Mouse (Mus musculus): ENCODE results near the gene Oser1. TPM values are rescaled to one million over a fixed set of nuclear protein-coding genes. Genes with fewer than 3 reads are reported as not detected.

The Oser1 gene
- 89.2 and 91.9 TPM in 2 replicates for polyA plus RNA-seq (2014; fragmentation: Nextera tagmentation; extraction: Ambion mirVana)

DNA sequence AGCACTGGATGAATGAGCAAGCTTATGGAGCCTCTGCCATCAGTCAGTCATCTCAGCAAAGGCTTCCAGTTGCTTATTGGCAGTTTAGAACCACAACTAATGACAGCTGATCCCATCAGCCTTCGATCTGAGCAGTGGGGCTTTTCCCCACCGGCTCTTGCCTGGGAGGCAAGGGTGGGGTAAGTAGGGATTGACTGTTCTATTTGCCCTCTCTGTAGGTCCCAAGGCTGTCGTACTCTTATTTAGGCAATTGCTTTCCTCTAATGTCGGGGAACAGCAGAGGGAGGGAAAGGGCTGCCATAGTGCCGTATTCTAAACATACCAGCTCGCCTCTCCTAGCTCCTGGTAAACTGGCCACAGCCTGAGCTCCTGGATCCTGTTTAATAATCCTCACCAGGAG is at the start of gene Oser1:
TSS of gene Oser1 (minus strand) at position 101 of the 400 bp plus-strand sequence.
- WGBS = 86% methylated on average over 6 of the region's 6 CpGs
- no peaks in the 10 kb centered on the region for H3K36me3 ChIP-seq (ENCODE audit: control insufficient read depth, insufficient read depth, low read length)
- no peak for ATAC-seq (ENCODE audit: low FRiP score)

GRCm38 (mm10) chr2:163472466-163472851 is 48.0 kb upstream of the Oser1 start, which contains the start of gene Fitm2:
TSS of gene Fitm2 (minus strand) at chr2:163472629.
- H3K27ac ChIP-seq (ENCODE audit: low read depth, low read length) = no peak within 1 kb of the TSS; the same call in 1 of the 2 replicates
- WGBS = under 1% methylated on average over 30 of the region's 30 CpGs
- ATAC-seq (ENCODE audit: low FRiP score) = peak; percentile 96

More for the DNA sequence above, at the start of gene Oser1:
- no peak within 1 kb of the TSS for H3K4me2 ChIP-seq
- H3K9me3 ChIP-seq (ENCODE audit: control insufficient read depth, low read length) = no peaks in the 10 kb centered on the region
- H3K4me1 ChIP-seq (ENCODE audit: control insufficient read depth, insufficient read depth, low read length) = peaks cover 5% of the 10 kb centered on the region
- no peak within 1 kb of the TSS for H3K27ac ChIP-seq (ENCODE audit: low read depth, low read length)
- no peak for DNase-seq (ENCODE audit: low spot score, missing footprints)
- no peak within 1 kb of the TSS for H3K4me3 ChIP-seq (ENCODE audit: low read depth, low read length)
- no peaks in the 10 kb centered on the region for H3K27me3 ChIP-seq (ENCODE audit: control insufficient read depth, insufficient read depth, low read length)
- no peak within 1 kb of the TSS for H3K9ac ChIP-seq (ENCODE audit: low read length)

GRCm38 (mm10) chr2:163471710-163472465 is 47.4 kb upstream of the Oser1 start:
- 5% methylated on average over 36 of the region's 36 CpGs for WGBS
- Histone ChIP-seq H3K27me3 (ENCODE audit: control insufficient read depth, insufficient read depth, low read length) (no peaks in the 10 kb centered on the region), H3K27ac (ENCODE audit: low read depth, low read length) (no peak overlapping the region; the same call in 1 of the 2 replicates), H3K36me3 (ENCODE audit: control insufficient read depth, insufficient read depth, low read length) (peaks cover 3% of the 10 kb centered on the region; the same call in 1 of the 2 replicates), H3K9ac (ENCODE audit: low read length) (peak overlapping the region; percentile 85), H3K4me1 (ENCODE audit: control insufficient read depth, insufficient read depth, low read length) (peaks cover 7% of the 10 kb centered on the region), H3K4me3 (ENCODE audit: low read depth, low read length) (peak overlapping the region; percentile 77), H3K4me2 (peak overlapping the region; percentile 88), H3K9me3 (ENCODE audit: control insufficient read depth, low read length) (no peaks in the 10 kb centered on the region)
- DNase-seq (ENCODE audit: low spot score, missing footprints) = no peak
- ATAC-seq (ENCODE audit: low FRiP score) = peak; percentile 69; the same call in 1 of the 2 replicates

More at GRCm38 (mm10) chr2:163472466-163472851, 48.0 kb upstream of the Oser1 start, which contains the start of gene Fitm2:
- H3K9me3 ChIP-seq (ENCODE audit: control insufficient read depth, low read length) = no peaks in the 10 kb centered on the region
- H3K9ac ChIP-seq (ENCODE audit: low read length) = peak within 1 kb of the TSS; percentile 85
- DNase-seq (ENCODE audit: low spot score, missing footprints) = peak; percentile 100
- H3K27me3 ChIP-seq (ENCODE audit: control insufficient read depth, insufficient read depth, low read length) = no peaks in the 10 kb centered on the region
- H3K36me3 ChIP-seq (ENCODE audit: control insufficient read depth, insufficient read depth, low read length) = peaks cover 3% of the 10 kb centered on the region; the same call in 1 of the 2 replicates
- H3K4me1 ChIP-seq (ENCODE audit: control insufficient read depth, insufficient read depth, low read length) = peaks cover 7% of the 10 kb centered on the region
- H3K4me3 ChIP-seq (ENCODE audit: low read depth, low read length) = peak within 1 kb of the TSS; percentile 77
- H3K4me2 ChIP-seq = peak within 1 kb of the TSS; percentile 88

DNA sequence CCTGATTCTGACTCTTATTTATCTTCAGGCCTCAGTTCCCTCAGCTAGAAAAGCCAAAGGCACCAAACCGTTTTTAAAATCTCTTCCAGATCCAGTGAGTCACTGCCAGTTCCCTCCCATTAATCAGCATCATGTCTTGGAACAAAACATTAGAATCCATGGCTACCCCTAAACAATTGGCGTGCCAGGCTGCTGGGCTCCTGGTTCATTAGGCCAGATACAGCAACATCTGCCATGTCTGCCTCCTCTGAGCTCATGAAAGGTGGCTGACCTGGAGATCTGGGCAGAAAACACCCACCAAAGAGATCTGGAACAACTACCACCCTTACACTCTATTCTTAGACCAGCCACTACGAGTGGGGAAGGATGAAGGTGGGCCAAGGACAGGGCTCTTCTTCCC is 46.6 kb upstream of the Oser1 start:
- ATAC-seq (ENCODE audit: low FRiP score) = no peak
- Histone ChIP-seq H3K36me3 (ENCODE audit: control insufficient read depth, insufficient read depth, low read length) (peaks cover 3% of the 10 kb centered on the region; the same call in 1 of the 2 replicates), H3K4me3 (ENCODE audit: low read depth, low read length) (peak overlapping the region; percentile 77; the same call in 1 of the 2 replicates), H3K27ac (ENCODE audit: low read depth, low read length) (no peak overlapping the region), H3K4me2 (peak overlapping the region; percentile 88; the same call in 1 of the 2 replicates), H3K9me3 (ENCODE audit: control insufficient read depth, low read length) (no peaks in the 10 kb centered on the region), H3K4me1 (ENCODE audit: control insufficient read depth, insufficient read depth, low read length) (peaks cover 7% of the 10 kb centered on the region), H3K9ac (ENCODE audit: low read length) (no peak overlapping the region; the same call in 1 of the 2 replicates), H3K27me3 (ENCODE audit: control insufficient read depth, insufficient read depth, low read length) (no peaks in the 10 kb centered on the region)
- no peak for DNase-seq (ENCODE audit: low spot score, missing footprints)
- 86% methylated on average over 3 of the region's 3 CpGs for WGBS

GRCm38 (mm10) chr2:163469711-163470110 is 45.2 kb upstream of the Oser1 start:
- DNase-seq (ENCODE audit: low spot score, missing footprints) = no peak
- 95% methylated on average over 15 of the region's 15 CpGs for WGBS
- ATAC-seq (ENCODE audit: low FRiP score) = no peak

DNA sequence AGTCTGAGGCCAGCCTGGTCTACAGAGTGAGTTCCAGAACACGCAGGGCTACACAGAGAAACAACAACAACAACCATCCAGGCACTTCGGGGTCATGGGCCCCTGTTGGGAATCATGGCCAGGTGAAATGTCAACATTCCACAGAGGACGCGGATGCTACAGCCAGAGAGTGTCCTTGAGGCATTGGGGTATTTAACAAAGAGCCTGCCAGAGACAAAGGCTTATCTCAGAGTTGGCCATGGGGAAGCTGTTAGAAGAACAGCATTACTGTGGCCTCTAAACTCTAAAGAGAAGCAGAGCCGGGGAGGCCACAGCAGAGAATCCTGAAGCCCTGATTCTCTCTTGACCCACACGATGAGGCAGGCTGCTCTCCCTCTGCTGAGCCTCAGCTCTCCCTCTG is 44.4 kb upstream of the Oser1 start:
- peaks cover 7% of the 10 kb centered on the region for H3K4me1 ChIP-seq (ENCODE audit: control insufficient read depth, insufficient read depth, low read length)
- DNase-seq (ENCODE audit: low spot score, missing footprints) (no peak), ATAC-seq (ENCODE audit: low FRiP score) (no peak)
- H3K27me3 ChIP-seq (ENCODE audit: control insufficient read depth, insufficient read depth, low read length) = no peaks in the 10 kb centered on the region
- H3K36me3 ChIP-seq (ENCODE audit: control insufficient read depth, insufficient read depth, low read length) = peaks cover 3% of the 10 kb centered on the region; the same call in 1 of the 2 replicates
- no peak overlapping the region for H3K9ac ChIP-seq (ENCODE audit: low read length)
- no peaks in the 10 kb centered on the region for H3K9me3 ChIP-seq (ENCODE audit: control insufficient read depth, low read length)
- H3K27ac ChIP-seq (ENCODE audit: low read depth, low read length) = no peak overlapping the region
- WGBS = 90% methylated on average over 6 of the region's 6 CpGs
- H3K4me3 ChIP-seq (ENCODE audit: low read depth, low read length) = no peak overlapping the region
- H3K4me2 ChIP-seq = no peak overlapping the region

More at GRCm38 (mm10) chr2:163469711-163470110, 45.2 kb upstream of the Oser1 start:
- H3K36me3 ChIP-seq (ENCODE audit: control insufficient read depth, insufficient read depth, low read length) = peaks cover 3% of the 10 kb centered on the region; the same call in 1 of the 2 replicates
- H3K9me3 ChIP-seq (ENCODE audit: control insufficient read depth, low read length) = no peaks in the 10 kb centered on the region
- no peak overlapping the region for H3K9ac ChIP-seq (ENCODE audit: low read length)
- no peaks in the 10 kb centered on the region for H3K27me3 ChIP-seq (ENCODE audit: control insufficient read depth, insufficient read depth, low read length)
- peaks cover 7% of the 10 kb centered on the region for H3K4me1 ChIP-seq (ENCODE audit: control insufficient read depth, insufficient read depth, low read length)
- H3K27ac ChIP-seq (ENCODE audit: low read depth, low read length) = no peak overlapping the region
- no peak overlapping the region for H3K4me3 ChIP-seq (ENCODE audit: low read depth, low read length)
- no peak overlapping the region for H3K4me2 ChIP-seq

- ATAC-seq (ENCODE audit: low FRiP score) = no peak
- Histone ChIP-seq H3K4me3 (ENCODE audit: low read depth, low read length) (no peak overlapping the region), H3K9me3 (ENCODE audit: control insufficient read depth, low read length) (no peaks in the 10 kb centered on the region), H3K27me3 (ENCODE audit: control insufficient read depth, insufficient read depth, low read length) (no peaks in the 10 kb centered on the region), H3K4me2 (no peak overlapping the region), H3K27ac (ENCODE audit: low read depth, low read length) (no peak overlapping the region), H3K9ac (ENCODE audit: low read length) (no peak overlapping the region), H3K4me1 (ENCODE audit: control insufficient read depth, insufficient read depth, low read length) (peaks cover 7% of the 10 kb centered on the region), H3K36me3 (ENCODE audit: control insufficient read depth, insufficient read depth, low read length) (peaks cover 3% of the 10 kb centered on the region; the same call in 1 of the 2 replicates)
- DNase-seq (ENCODE audit: low spot score, missing footprints) = no peak
- WGBS = 94% methylated on average over 6 of the region's 6 CpGs
Observed at GRCm38 (mm10) chr2:163467585-163467984, 43.1 kb upstream of the Oser1 start.

GRCm38 (mm10) chr2:163466771-163467170 is 42.3 kb upstream of the Oser1 start:
- H3K4me2 ChIP-seq = no peak overlapping the region
- no peak for ATAC-seq (ENCODE audit: low FRiP score)
- WGBS = 80% methylated on average over 8 of the region's 8 CpGs
- peaks cover 5% of the 10 kb centered on the region for H3K4me1 ChIP-seq (ENCODE audit: control insufficient read depth, insufficient read depth, low read length)
- DNase-seq (ENCODE audit: low spot score, missing footprints) = no peak
- no peaks in the 10 kb centered on the region for H3K9me3 ChIP-seq (ENCODE audit: control insufficient read depth, low read length)
- H3K36me3 ChIP-seq (ENCODE audit: control insufficient read depth, insufficient read depth, low read length) = peaks cover 3% of the 10 kb centered on the region; the same call in 1 of the 2 replicates
- H3K4me3 ChIP-seq (ENCODE audit: low read depth, low read length) = no peak overlapping the region
- H3K27me3 ChIP-seq (ENCODE audit: control insufficient read depth, insufficient read depth, low read length) = no peaks in the 10 kb centered on the region
- H3K9ac ChIP-seq (ENCODE audit: low read length) = no peak overlapping the region
- no peak overlapping the region for H3K27ac ChIP-seq (ENCODE audit: low read depth, low read length)

DNA sequence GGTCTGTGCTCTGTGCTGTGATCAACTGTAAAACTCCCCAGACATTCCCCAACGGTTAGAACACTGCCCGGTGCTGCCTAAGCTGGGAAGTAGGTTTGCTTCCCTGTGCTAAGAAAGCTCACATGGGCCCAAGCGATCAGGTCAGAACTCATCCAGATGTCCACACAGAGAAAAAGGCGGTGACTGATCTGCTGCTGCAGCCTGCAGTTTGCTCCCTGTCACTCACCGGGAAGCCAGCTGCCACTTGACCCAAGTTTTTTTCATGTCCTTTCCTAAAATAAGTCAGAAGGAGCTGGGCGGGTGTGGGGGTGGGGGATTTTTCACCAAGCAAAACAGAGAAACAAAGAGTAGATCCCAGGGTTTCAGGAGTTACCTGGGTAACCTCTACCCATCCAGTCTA is 40.1 kb upstream of the Oser1 start:
- DNase-seq (ENCODE audit: low spot score, missing footprints) (no peak), ATAC-seq (ENCODE audit: low FRiP score) (no peak)

More for the DNA sequence above, 40.1 kb upstream of the Oser1 start:
- no peak overlapping the region for H3K4me3 ChIP-seq (ENCODE audit: low read depth, low read length)
- no peak overlapping the region for H3K27ac ChIP-seq (ENCODE audit: low read depth, low read length)
- 82% methylated on average over 6 of the region's 6 CpGs for WGBS
- H3K9me3 ChIP-seq (ENCODE audit: control insufficient read depth, low read length) = no peaks in the 10 kb centered on the region
- peaks cover 3% of the 10 kb centered on the region; the same call in 1 of the 2 replicates for H3K36me3 ChIP-seq (ENCODE audit: control insufficient read depth, insufficient read depth, low read length)
- no peak overlapping the region for H3K9ac ChIP-seq (ENCODE audit: low read length)
- H3K27me3 ChIP-seq (ENCODE audit: control insufficient read depth, insufficient read depth, low read length) = no peaks in the 10 kb centered on the region
- H3K4me1 ChIP-seq (ENCODE audit: control insufficient read depth, insufficient read depth, low read length) = no peaks in the 10 kb centered on the region
- no peak overlapping the region for H3K4me2 ChIP-seq
